Mouse (Mus musculus) liver, adult 2 months (tissue): ENCODE results near the gene Vmn1r224.

Experiments used
- CTCF ChIP-seq: fragments of 200-500 bp; IDR thresholded peaks from 2 replicates; pipeline ENCODE4 v1.5.1; 2011; ENCODE audit warnings: low read depth, low read length, control low read depth
- POLR2A ChIP-seq: fragments of 200-500 bp; IDR thresholded peaks from 2 replicates; pipeline ENCODE4 v1.6.1; 2011; ENCODE audit warnings: low read length, control low read depth; ENCODE audit not compliant: insufficient read depth; ENCODE audit errors: extremely low read depth

- TF ChIP-seq CTCF (no peak), POLR2A (no peak)
Measured at GRCm38 (mm10) chr17:20439263-20439662, 25.3 kb downstream of the Vmn1r224 start.
